Mouse (Mus musculus): Measurements from ENCODE around the gene Fam117a.

- TF ChIP-seq CTCF (IDR thresholded peaks at IDR 0.05 in 2 of 3, conservative IDR thresholded peaks at IDR 0.05 in 1 of 3; ENCODE audit: control insufficient read depth in 1 of 3, insufficient read depth in 1 of 3, low read depth in 2 of 3, low read length in 3 of 3, poor library complexity in 1 of 3, severe bottlenecking in 1 of 3) (no peak), POLR2A (IDR thresholded peaks at IDR 0.05; ENCODE audit: control insufficient read depth in 1 of 2, insufficient read depth in 1 of 2, low read depth in 1 of 2, low read length in 2 of 2, poor library complexity in 1 of 2) (no peak), TCF12 (IDR thresholded peaks at IDR 0.05; ENCODE audit: low read depth, low read length) (no peak)
These were observed 41.1 kb upstream of the Fam117a start for GRCm38 (mm10) chr11:95295736-95296135.
